Mouse (Mus musculus) A20 (cell line): ENCODE measurements at regions not wholly inside any gene's neighbourhood (a gene's known extent, or its start where the extent isn't known, plus 50 kb on each side); places are given as distances from the start of the nearest gene placed in this dataset.

ENCODE experiments used
- DNase-seq: peaks from one replicate; pipeline ENCODE4 v3.0.0-alpha.2; 2011; ENCODE audit warnings: low read depth, low spot score

DNA sequence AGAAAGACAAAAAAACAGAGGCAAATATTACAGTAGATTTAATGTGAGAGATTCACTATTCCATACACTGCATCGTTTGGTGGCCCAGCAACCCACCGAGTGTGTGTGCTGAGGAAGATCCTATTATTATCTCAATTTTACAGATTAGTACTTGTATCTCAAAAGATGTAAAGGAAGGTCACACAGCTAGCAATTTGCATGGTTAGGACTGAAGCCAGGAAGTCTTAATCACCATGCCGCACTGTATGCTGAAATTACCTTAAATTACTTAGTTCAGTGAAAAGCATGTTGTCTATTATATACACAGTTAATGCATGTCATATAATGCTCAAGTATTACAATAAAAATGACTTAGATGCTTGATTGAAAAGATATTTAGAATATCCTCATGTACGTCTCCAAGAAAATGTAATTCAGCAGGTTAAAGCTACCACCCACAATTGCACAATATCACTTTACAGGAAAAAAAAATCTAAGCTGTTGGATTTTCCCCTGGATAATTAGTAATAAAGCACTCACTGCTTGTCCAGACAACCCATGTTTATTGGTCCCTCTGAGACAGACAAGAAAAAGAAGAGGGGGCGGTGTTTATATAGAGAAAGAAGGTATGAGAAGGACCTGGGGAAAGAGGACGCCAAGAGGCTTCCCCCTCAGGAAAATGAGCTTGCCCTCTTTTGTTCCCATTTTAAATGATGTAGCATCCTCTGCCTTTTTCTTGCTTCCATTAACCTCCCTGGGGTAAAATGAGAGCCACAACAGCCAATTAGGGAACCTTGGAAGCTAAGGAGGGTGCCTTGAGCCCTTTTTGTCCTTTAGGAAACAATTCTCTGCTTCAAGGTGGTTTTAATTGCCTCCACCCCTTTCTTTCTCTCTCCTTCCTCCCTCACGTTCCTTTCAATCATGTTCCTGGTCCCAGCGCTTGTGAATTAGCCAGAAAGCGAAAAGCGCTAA, 204.6 kb upstream of the Xrcc4 start:
- no peak for DNase-seq

DNA sequence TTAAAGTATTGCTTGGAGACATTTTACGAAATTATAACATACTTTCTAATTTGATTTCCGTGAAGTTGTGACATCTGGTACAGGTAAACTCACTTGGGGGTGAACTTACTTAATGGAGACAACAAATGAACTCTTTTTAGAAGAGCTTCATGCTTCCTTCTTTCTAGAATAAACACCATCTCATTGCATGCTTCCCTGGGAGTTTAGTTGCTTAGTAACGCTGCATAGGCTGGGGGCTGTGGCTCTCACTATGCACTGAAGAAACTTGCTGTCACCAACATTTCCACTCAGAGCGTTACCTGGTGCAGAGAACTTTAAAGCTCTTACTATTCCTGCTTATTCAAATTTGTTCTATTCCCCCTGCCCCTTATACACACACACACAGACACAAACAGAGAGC, 203.5 kb upstream of the Xrcc4 start:
- no peak for DNase-seq

DNA sequence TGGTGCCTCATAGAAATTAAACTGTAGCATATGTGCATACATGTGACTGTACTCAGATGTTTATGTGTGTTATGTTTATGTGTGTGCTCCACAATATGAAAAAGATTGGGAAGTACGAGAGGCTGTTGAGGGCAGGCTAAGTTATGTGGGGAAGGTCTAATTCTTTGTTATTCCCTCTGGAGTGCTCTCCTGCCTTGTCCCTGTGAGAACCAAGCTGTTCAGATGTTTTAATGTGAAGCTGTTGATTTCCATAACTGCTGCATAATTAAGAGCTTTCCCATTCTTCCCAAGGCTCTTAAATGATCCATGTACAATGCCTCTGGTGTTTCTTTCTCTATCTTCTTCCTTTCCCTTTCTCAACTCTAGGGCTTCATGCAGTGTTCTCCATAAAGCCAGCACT, 202.7 kb upstream of the Xrcc4 start:
- no peak for DNase-seq

DNA sequence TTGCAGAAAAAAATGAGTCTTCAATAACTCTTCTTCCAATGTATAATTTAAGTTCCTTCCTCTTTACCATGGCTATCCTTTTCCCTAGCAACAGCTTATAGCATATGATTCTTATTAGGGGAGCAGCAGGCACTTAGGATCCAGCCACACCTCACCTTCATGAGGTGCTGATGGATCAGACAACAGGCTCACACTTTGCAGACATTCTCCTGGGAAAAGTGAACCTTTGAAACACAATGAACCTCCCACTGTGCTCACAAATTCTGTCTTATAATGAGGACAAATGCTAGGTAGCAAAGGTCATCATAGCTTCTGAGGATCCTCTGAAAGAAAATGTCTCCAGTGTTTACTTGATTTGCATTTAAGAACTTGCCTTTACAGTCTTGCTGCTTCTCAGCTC, 191.6 kb upstream of the Xrcc4 start:
- no peak for DNase-seq

DNA sequence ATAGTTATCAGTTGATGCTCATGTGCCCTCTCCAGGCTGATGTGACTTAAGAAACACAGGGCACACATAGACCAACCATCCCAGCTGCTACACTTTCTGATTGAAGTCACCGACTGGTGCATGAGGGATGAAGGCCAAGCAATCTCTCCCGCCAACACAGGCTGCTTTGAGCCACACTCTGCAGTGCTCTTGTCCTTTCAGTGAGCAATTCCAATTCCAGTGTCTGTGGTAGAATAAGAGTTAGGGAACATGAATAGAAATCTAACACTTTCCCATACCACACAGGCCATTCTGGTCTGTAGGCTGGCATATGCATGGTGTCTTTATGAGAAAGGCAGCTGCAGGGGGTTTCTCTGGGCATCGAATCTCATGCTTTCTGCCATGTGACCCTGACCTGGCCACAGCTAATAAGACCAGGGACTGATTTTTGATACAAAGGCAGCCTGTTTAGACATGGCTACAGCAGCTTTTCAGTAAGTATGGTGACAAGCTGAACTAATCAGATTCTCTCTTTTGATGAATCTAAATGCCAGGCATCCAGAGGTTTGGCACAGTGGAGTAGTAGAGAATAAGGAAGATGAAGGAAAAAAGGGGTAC, 190.5 kb upstream of the Xrcc4 start:
- DNase-seq, result no peak

DNA sequence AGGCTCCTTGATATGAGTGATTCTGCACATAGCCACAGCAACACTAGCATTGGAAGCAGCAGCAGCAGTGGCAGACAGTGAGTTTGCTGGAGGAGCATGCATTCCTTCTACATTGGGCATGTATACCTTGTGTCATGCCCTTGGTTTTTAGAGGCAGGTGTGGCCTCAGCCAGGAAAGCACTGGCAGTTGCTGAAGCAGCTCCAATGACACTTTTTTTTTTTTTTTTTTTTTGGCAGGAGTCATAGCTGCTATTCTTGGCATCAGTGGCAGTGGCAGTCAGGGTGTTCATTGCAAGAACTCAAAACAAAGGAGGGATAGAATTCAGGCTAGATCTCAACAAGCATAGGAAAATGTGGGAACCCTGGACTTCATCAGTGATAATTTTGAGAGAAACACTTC, 189.9 kb upstream of the Xrcc4 start:
- DNase-seq, result no peak

DNA sequence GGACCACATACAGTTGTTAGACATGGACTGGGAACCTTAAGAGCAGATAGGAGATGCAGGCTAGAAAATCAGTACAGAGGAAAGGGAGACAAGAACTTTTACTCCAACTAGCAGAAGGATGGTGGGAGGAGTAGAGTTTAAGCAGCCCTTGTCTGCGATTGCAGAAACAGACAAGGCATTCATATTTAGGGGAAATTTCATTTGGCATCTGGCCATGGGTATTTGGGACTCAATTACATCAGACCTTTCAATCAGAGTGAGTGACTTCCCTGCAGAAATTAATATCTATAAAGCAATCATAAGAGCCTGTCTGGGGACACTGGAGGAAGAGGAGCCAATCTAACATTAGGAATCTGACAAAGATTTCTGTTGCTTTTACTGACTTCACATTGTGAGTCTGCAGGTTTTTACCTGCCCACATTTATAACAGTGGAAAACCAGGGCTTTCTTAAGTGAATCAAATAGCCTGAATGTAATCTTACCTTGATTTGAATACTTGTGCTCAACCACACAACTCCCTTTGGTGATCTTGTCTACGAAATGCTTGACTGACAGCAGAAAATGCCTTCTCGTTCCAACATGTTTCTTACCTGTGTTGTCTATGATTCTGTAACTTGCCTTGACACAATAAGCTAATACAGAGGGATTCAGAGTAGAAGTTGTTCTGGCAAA, 169.8 kb upstream of the Xrcc4 start:
- no peak for DNase-seq

DNA sequence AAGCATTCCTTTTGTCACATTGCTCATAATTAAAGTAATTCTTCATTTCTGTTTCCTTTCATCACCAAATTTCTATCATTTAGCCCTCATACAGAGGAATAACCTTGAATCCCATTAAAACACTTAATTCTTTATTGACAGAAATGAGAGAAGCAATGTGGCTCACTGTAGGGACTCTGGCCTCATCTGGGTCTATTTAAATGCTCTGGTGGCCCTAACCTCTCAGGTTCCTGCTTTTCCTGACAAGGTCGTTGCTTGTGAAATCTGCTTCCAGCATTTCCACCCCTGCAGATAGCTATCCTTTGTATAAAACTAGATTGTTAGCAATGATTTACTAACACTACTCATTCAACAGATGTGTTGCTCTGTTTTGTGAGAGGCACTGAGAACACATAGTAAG, 163.6 kb upstream of the Xrcc4 start:
- DNase-seq, result no peak

DNA sequence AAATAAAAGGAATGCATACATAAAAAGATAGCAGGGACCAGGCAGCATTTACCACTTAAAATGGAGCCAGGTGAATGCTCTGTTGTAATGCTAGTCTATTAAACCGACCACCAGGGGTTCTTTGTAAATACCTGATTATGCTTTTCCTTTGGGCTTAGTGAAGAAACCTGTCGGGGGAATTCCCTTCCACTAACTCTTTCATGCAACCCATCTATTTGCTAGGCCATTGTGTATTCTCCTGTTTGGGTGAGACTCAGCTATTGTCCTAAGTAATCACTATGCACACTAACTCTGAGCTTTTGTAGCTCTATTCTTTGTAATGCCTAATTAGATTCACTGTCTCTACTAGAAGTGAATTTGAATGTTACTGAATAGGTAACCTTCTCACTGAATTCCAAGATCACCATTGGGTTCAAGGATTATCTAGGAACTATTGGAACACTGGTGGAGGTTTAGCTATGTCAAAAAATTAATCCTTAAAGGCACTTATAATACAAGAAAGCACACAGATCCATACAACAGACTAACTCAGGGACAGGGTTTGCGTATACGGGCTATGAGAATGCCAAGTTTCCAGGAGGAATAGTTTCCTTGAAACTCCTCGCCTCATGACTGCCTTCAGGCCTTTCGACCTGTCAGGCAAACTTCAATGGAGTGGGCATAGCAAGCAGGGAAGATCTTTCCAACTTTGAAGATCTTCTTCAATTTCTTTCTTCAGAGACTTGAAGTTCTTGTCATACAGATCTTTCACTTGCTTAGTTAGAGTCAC, 156.8 kb upstream of the Xrcc4 start:
- DNase-seq, result no peak

DNA sequence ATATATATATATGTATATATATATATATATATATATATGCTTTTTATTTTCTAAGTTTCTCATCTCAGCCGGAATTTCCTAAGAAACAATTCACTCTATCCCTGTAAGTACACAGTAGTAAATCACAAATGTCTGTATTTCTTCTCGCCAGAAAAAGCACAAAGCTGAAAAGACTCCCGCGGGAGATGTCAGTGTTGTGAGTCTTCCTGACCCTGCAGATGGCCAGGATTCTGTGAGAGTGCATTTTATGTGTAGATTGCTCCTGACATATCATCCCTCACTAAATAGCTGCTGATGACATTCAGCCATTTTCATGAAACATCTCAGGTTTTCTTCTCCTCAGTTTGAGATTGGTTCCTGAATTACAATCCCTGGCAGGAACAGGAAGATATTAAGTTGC, 148.9 kb upstream of the Xrcc4 start:
- no peak for DNase-seq

DNA sequence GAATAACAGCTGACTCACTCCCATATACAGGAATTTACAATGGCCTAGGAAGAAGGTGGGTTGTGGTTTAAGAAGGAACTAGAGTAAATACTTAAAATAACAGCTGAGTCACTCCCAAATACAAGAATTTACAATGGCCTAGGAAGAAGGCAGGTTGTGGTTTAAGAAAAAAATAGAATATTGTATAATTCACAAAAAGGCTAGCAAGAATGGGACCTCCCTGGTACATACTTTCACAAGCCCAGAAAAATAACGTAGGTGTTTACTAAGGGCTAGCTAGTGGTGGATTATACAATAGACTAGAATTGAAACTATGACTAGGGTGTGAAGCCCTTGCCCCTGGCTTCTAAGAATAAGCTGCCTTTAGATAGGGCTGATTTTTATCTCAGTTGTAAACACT, 144.6 kb upstream of the Xrcc4 start:
- no peak for DNase-seq

DNA sequence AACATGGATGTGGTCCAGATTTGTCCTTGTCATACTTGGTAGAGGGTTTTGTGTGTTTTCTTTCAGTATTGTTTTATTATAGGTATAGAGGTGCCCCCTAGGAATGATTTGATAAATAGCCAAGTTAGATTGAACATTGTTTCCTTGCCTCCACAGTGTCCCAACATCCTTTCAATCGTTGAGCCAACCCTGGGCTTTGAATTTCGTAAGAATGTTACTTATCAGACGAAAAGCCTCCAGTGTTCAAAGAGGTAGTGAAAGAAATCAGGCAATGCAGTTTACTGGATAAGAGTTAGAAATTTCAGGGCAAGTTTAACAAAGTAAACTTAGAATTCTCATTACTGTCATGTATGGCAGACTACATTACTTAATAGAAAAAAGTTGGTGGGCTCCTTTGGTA, 144.2 kb upstream of the Xrcc4 start:
- DNase-seq, result no peak

DNA sequence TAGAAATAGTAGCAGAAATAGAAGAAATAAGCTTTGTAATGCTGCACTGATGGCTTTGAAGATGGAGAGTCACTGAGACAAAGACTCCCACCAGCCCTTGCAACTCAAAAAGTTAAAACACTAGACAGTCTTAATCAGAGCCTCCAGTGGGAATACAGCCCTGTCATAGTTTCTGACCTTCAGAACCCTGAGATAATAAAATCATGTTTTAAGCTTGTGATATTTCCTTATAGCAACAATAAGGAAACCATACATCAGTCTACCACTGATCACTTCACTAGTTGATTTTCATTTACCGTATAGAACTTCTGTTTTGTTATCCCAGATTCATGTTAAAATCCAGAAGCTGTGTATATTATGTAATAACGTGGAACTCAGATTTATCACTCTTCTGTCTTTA, 139.7 kb upstream of the Xrcc4 start:
- no peak for DNase-seq

DNA sequence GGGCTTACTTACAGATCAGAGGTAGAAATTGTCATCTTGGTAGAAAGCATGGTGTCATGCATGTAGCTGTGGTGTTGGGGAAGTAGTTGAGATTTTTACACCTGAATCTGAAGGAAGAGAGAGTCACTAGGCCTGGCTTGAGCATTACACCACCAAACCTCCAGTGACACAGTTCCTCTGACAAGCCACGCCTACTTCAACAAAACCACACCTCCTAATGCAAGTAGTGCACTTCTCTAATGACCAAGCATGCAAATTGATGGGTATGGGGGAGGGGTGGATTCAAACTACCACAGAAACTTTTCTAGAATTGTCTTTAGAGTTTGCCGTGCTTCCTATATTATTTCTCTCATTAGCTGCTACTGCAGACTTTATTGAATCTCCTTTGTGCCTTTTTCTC, 136.8 kb upstream of the Xrcc4 start:
- DNase-seq, result no peak

DNA sequence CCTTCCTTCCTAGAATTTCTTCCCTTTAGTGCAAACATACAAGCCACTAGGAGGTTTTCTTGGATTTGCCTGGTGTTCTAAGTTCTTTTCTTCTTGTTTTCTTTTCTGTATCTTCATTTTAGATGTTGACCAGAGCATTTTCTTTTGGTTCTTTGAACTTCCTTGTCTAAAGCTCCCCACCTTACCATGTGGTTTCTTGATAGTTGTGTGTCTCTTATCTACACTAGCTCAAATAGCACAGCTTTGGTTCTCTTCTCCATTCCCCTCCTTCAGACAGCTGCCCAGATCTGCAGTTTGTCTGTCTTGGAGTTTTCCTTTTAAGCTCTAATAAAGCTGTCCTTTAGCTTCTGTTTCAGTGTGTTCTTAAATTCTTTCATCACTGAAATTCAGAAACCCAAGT, 123.0 kb upstream of the Xrcc4 start:
- DNase-seq, result no peak

DNA sequence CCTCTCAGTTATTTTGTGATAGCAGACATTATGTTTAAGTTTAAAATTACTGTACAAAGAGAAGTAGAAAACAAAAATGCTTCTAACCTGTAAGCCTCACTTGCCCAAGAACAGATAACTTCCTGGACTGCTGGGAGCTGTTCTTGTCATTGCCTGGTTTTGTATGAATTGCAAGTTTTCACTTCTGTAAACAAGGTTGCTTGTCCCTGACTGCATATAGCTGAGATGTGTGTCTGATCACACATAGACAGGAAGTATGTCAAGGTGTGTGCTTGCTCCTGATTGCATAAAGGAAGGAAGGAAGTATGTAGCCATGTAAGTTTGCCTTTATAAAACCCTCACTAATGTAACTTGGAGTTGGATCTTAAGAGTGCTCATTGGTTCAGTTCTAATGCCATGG, 118.5 kb upstream of the Xrcc4 start:
- peak; percentile 7 for DNase-seq
